Mouse (Mus musculus) stomach, postnatal 0 days (tissue): Measurements from ENCODE around the gene Lcat.

Experiments used
- CTCF ChIP-seq: IDR thresholded peaks from 2 replicates; pipeline ENCODE4 v1.5.1; 2016; ENCODE audit warnings: antibody characterized with exemption, low read depth, mild to moderate bottlenecking, moderate library complexity
- EP300 ChIP-seq: optimal IDR thresholded peaks from 2 replicates; pipeline ENCODE3; 2016; ENCODE audit warnings: antibody characterized with exemption

GRCm38 (mm10) chr8:105892432-105892831, 50.8 kb downstream of the Lcat start:
- TF ChIP-seq CTCF (peak; percentile 73), EP300 (no peak)
